Mouse (Mus musculus): Measurements from ENCODE around the gene Pamr1. TPM values are rescaled to one million over a fixed set of nuclear protein-coding genes. Genes with fewer than 3 reads are reported as not detected.

Pamr1 gene
- polyA plus RNA-seq, 2 experiments from 2014 or later, result not detected

- no peak for ATAC-seq
Observed at GRCm38 (mm10) chr2:102663339-102663738, 113.5 kb downstream of the Pamr1 start.

GRCm38 (mm10) chr2:102663865-102664264, 114.1 kb downstream of the Pamr1 start:
- ATAC-seq, result no peak

DNA sequence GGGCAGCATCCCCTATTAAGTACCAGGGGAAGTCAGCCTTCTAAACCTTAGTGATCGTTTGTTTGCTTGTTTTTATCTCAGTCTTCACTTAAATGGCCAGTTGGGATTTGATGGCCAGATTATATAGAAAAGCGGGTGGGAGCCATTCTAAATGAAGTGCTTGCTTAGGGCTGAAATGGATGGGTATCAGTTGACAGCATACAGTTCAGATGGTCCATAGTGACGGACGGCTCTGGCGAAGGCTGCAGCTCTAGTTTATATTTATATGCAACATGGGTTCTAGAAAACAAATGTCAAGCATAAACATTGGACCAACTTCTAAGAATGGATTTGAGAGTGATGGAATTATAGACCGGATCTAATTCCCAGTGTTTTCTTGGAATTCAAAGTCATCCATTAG, 118.2 kb downstream of the Pamr1 start:
- no peak for ATAC-seq

GRCm38 (mm10) chr2:102669580-102669979, 119.8 kb downstream of the Pamr1 start:
- no peak for ATAC-seq

DNA sequence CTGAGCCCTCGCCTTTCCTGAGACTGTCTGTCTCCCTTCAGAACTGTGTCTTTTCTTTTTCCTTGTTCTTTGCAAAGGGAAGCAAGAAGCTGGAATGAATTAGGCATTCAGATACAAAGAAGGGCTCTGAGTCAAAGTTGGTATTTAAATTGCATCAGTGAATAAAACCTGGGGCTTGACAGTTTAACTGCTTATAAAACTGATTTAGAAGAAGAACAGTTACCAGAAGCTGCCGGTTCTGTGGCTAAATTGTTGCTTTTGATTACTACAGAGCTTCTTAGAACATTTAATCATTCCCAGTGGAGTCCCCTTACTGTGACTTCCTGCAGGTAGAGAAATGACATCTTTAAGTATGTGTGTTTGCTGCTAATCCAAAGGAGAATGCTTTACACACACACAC, 124.8 kb downstream of the Pamr1 start:
- no peak for ATAC-seq

DNA sequence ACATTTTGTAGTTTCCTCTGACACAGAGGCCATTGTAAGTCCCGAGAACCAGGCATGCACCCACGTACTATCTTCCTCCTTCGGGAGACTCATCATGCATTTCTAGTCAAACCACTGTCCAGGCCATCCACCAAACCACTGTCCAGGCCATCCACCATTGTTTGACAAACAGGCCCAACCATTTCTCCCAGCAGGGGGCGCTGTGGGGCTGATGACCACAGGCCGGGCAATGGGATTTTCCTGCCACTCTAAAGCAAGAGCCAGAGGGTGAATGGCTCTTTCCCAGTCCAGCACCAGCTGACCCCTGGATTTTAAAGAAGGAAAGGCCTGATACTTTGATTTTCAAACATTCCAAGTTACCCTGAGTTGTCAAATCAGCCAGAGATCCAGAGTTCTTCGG, 125.5 kb downstream of the Pamr1 start:
- ATAC-seq, result no peak

DNA sequence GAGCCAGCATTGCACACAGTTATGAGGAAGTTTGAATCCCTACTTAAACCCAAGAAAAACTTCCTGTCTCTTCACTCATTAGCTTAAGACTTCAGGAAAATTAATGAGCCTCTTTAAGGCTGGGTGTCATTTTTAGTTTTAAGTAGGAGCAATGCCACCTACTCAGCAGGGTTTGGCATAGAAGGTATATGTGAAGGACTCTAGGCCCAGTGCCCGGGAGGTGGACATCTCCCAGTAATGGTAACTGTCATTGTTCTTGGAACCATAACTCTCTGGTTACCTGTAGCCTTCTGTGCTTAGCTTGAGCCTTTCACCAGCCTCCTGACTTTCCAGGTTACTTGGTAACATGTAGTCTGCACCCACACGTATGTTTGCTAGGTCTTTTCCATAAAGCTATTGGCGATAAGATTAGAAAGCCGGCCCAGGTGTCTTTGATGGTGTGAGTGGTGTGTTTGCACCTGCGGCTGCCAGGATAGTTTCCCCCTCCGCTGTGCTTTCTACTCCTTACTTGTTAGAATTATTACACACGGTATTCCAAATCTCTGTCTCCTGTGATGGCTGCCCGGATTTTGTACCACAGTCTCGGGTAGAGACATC, 127.0 kb downstream of the Pamr1 start:
- no peak for ATAC-seq

- no peak for ATAC-seq
Observed at GRCm38 (mm10) chr2:102677400-102677799, 127.6 kb downstream of the Pamr1 start.

DNA sequence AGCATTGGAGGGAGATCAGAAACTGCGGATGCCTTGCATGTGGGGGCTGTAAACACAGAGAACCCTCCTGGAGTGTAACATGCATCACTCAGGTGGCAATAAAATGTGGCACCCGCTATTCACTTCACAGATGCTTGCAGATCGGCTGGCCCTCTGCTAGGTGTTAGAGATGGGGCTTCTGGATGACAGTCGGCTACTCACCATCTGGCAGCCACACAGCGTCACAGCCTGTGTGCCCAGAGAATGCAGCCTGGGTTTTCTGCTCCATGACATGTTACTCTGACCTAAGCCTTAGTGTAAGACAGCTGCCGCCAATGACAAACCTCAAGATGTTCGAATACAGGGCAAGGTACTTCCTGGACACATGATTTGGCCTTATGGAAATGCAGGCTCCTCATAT, 131.5 kb downstream of the Pamr1 start:
- ATAC-seq, result no peak

GRCm38 (mm10) chr2:102682168-102682567, 132.4 kb downstream of the Pamr1 start:
- no peak for ATAC-seq

- no peak for ATAC-seq
Observed at GRCm38 (mm10) chr2:102685371-102686107, 135.7 kb downstream of the Pamr1 start.

GRCm38 (mm10) chr2:102686108-102686450, 136.3 kb downstream of the Pamr1 start:
- ATAC-seq, result no peak

Other genes with a start within 250 kb of the Pamr1 start
- gene Trim44, start 142.2 kb upstream of the Pamr1 start, polyA plus RNA-seq (2017; shearing (Covaris generic)), result 10 to 100 TPM in 1 of 2 experiments, 1 to 10 TPM in 1; 8.1 to 10.6 TPM
- not detected for gene Fjx1, start 97.5 kb upstream of the Pamr1 start, polyA plus RNA-seq (2017; shearing (Covaris generic))
- under 1 TPM in 1 of 2 experiments, not detected in 1; 0.09 TPM for gene Slc1a2, start 108.6 kb downstream of the Pamr1 start, polyA plus RNA-seq (2017; shearing (Covaris generic))